Mouse (Mus musculus): ENCODE results near the gene Arhgef18. TPM values are rescaled to one million over a fixed set of nuclear protein-coding genes. Genes with fewer than 3 reads are reported as not detected.

Arhgef18 gene
- polyA plus RNA-seq (2015; fragmentation: Nextera tagmentation; extraction: Ambion mirVana), result 10.0 and 12.0 TPM in 2 replicates

DNA sequence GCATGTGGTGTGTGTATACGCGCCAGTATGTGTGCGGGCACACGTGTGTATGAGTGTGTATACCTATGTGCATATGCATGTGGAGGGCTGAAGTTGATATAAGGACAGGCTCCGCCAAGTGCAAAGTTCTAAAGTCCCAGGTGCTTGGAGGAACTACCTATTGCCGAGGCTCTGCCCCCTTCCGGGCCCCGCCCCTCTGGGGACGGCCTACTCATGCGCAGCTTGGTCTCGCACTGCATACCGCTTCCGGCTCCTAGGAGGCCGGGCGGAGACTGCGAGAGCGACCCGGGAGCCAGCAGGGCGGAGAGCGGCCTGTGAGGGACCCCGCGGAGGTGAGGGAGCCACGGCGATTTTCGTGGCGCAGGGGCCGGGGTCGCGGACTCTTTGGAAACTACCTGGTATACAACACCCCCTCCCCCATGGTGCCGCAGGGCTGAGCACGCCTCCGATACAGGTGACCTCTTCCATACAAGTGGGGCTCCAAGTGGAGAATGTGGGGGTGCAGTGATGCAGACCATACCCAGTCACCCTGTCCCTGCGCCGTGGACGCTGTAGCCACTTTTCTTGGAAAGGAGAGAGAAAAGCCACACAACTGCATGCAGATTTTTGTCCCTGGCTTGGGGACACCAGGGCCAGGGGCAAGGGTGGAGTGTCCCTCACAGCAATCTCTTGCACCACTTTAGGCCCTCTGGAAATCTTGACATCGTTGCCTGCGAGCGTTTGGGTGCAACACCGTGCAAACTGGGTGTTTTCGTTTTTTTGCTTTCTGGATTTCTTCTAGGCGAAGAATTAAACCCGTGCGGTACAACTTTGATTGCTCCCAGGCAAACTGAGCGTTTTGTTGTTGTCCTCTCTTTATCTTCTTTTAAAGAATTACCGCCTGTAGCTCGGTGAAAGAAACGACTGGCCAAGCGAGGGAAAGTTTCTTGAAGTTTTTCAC, at the start of gene Arhgef18:
Gene Arhgef18, plus strand, starts transcription at position 236 of the 940 bp plus-strand sequence.
- Histone ChIP-seq H3K27me3 (0 out of 2 replicates have a peak, but pooled peaks cover 2% of the 10 kb centered on the region), H3K9ac (peak within 1 kb of the TSS; percentile 90), H3K4me3 (peak within 1 kb of the TSS; percentile 83), H3K9me3 (no peaks in the 10 kb centered on the region), H3K4me2 (peak within 1 kb of the TSS; percentile 90), H3K27ac (peak within 1 kb of the TSS; percentile 19; the same call in 1 of the 2 replicates), H3K36me3 (peaks cover 9% of the 10 kb centered on the region), H3K4me1 (replicated peaks) (peaks cover 33% of the 10 kb centered on the region)
- 1% methylated on average over 48 of the region's 48 CpGs for WGBS
- ATAC-seq (ENCODE audit: low FRiP score), result peak; percentile 98

DNA sequence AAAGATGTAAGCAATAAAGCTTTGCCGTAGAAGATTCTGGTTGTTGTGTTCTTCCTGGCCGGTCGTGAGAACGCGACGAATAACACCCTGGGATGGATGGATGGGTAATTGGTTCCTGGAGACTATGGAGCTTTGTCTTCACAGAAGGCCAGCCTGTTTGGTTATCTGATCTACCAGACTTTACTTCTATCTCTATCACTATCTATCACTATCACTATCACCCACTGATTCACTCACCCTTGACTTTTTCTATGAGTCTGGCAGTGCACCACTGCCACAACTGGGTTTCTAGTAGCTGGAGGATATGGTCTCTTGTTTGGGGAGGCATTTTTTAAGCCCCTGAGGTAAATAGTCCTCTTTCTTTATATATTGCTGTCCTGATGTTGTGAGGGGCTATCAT, 47.5 kb upstream of the Arhgef18 start:
- no peak overlapping the region for H3K4me2 ChIP-seq
- 98% methylated on average over 6 of the region's 6 CpGs for WGBS
- ATAC-seq (ENCODE audit: low FRiP score), result no peak
- no peaks in the 10 kb centered on the region for H3K27me3 ChIP-seq
- H3K27ac ChIP-seq, result no peak overlapping the region
- peaks cover 6% of the 10 kb centered on the region; the same call in 1 of the 2 replicates for H3K4me1 ChIP-seq (replicated peaks)
- H3K36me3 ChIP-seq, result no peaks in the 10 kb centered on the region
- H3K9ac ChIP-seq, result no peak overlapping the region
- H3K4me3 ChIP-seq, result no peak overlapping the region
- 0 out of 2 replicates have a peak, but pooled peaks cover 3% of the 10 kb centered on the region for H3K9me3 ChIP-seq

DNA sequence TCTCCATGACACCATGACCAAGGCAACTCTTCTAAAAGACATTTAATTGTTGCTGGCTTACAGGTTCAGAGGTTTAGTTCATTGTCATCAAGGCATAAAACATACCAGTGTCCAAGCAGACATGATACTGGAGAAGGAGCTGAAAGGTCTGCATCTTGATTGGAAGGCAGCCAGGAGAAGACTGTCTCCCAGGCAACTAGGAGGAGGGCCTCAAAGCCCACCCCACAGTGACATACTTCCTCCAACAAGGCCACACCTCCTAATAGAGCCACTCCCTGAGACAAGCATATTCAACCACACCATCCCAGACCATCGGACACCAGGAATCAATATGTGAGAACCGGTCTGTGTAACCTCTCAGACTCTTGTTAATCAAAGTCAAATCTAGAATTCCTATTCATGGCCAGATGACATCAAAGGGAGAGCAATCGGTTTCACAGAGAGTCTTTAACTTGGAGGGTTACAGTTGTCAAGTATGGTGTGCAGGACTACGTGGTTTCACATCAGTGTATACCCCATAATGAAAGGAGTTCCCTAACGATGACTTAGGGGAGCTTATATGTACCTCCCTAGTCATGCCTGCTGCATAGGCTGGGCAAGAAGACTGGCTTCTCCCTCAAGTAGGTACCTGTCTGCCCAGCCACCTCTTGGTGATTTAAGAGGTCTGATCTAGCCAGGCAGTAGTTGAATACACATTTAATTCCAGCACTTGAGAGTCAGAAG, 46.0 kb upstream of the Arhgef18 start:
- no peak for ATAC-seq (ENCODE audit: low FRiP score)
- H3K27ac ChIP-seq, result no peak overlapping the region
- no peak overlapping the region for H3K9ac ChIP-seq
- no peaks in the 10 kb centered on the region for H3K36me3 ChIP-seq
- WGBS, result 89% methylated on average over 5 of the region's 5 CpGs
- H3K4me2 ChIP-seq, result no peak overlapping the region
- H3K27me3 ChIP-seq, result no peaks in the 10 kb centered on the region
- no peak overlapping the region for H3K4me3 ChIP-seq
- 0 out of 2 replicates have a peak, but pooled peaks cover 3% of the 10 kb centered on the region for H3K9me3 ChIP-seq
- peaks cover 6% of the 10 kb centered on the region; the same call in 1 of the 2 replicates for H3K4me1 ChIP-seq (replicated peaks)

DNA sequence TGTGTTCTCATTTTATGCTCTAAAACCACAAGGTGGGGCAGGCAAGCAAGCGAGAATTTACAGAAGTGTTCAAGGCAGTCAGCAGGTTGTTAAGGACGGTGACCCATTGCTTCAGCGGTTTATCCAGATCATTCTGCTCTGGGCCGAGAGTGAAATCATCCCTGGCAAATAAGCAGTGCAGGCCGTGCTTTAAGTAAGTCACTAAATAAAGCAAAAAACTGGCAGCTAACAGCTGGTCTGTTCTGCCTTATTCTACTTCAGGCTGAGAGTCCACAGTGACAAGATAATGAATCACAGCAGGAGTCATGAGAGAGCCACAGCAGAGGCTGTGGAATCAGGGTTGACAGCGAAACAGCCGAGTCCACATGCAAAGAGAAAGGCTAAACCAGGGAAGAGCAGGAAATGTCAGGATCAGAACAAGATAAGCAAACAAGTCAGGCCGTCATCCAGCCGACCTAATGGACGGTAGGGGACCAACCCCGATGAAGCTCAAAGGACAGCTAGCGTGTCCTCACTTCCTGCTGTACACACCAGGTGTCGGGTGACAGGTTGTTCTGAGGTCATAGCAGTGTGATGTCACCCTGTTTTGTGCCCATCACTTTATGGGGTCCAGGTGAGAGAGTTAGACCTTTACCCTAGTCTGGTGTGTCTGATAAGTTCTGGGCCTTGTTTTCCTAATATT, 44.5 kb upstream of the Arhgef18 start:
- Histone ChIP-seq H3K9me3 (0 out of 2 replicates have a peak, but pooled peaks cover 3% of the 10 kb centered on the region), H3K27ac (no peak overlapping the region), H3K9ac (no peak overlapping the region), H3K36me3 (no peaks in the 10 kb centered on the region), H3K4me3 (no peak overlapping the region), H3K4me2 (no peak overlapping the region), H3K27me3 (no peaks in the 10 kb centered on the region), H3K4me1 (replicated peaks) (peaks cover 6% of the 10 kb centered on the region; the same call in 1 of the 2 replicates)
- WGBS, result 50% methylated on average over 13 of the region's 13 CpGs
- ATAC-seq (ENCODE audit: low FRiP score), result no peak

DNA sequence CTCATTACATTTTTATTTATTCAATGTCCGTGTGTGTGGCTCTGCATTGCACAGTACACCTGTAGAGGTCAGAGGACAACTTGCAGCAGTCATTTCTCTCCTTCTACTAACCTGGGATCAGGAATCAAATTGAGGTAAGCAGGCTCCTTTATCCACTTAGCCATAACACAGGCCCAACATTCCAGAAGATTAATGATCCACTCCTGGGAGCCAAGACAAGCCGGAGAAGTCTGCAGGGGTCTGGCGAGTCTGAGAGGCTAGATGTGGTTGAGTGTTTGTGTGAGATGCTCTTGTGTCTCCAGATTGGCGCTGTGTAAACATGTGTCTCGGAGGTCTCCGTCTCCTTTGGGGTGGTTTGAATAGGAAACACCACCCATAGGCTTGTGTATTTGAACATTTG, 42.1 kb upstream of the Arhgef18 start:
- no peak overlapping the region for H3K4me2 ChIP-seq
- no peak overlapping the region for H3K4me3 ChIP-seq
- H3K9ac ChIP-seq, result no peak overlapping the region
- 0 out of 2 replicates have a peak, but pooled peaks cover 3% of the 10 kb centered on the region for H3K9me3 ChIP-seq
- 76% methylated on average over 6 of the region's 6 CpGs for WGBS
- no peaks in the 10 kb centered on the region for H3K27me3 ChIP-seq
- no peak for ATAC-seq (ENCODE audit: low FRiP score)
- H3K4me1 ChIP-seq (replicated peaks), result peaks cover 6% of the 10 kb centered on the region; the same call in 1 of the 2 replicates
- H3K36me3 ChIP-seq, result no peaks in the 10 kb centered on the region
- no peak overlapping the region for H3K27ac ChIP-seq

DNA sequence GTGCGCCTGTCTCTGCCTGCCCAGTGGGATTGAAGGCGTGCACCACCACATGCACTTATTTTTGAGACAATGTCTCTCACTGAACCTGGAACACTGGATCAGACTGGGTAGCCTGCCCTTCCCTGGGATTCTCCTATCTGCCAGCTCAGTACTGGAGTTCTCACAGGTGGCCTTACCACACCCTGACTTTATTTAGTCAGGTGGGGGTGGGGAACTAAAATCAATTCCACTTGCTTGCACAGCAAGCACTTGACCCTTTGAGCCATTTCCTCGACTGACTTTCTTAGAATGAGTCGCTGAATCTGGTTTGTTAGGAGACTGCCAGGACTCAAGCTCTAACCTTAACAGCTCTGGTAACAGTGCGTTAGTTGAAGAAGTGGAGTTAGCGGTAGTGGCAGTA, 40.1 kb upstream of the Arhgef18 start:
- no peak overlapping the region for H3K4me2 ChIP-seq
- no peaks in the 10 kb centered on the region for H3K9me3 ChIP-seq
- H3K9ac ChIP-seq, result no peak overlapping the region
- no peak overlapping the region for H3K4me3 ChIP-seq
- no peak for ATAC-seq (ENCODE audit: low FRiP score)
- no peaks in the 10 kb centered on the region for H3K36me3 ChIP-seq
- peaks cover 6% of the 10 kb centered on the region; the same call in 1 of the 2 replicates for H3K4me1 ChIP-seq (replicated peaks)
- no peaks in the 10 kb centered on the region for H3K27me3 ChIP-seq
- 86% methylated on average over 6 of the region's 6 CpGs for WGBS
- H3K27ac ChIP-seq, result no peak overlapping the region

DNA sequence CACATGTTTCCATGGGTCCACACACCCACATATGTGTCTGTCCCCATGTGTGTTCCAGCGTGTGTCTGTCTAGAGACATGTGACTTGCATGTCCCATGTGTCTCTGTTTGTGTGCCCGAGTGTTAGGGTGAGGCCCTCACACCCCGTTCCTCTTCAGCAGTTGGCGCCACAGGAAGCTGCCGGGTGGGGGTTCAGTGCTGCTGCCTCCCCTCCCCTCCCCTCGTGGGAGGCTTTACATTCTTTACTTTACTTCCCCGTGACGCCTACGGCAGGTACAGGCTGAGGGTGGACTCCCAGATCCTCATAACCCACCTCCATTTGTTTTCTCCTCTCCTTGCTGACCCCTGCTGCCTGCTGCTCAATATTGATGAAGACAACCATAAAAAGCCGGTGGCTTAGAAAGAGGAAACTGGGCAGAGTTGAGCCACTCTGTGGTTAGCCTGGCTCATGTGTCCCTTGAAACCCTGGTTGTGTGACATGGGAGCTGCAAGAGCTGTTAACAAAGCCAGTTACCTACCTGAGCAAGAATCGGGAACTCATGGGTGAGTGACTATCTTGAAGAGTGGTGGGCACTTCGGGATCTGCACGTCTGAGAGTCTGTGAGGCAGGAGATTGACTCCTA, 39.5 kb upstream of the Arhgef18 start, which contains the start of gene A430078G23Rik:
Gene A430078G23Rik, plus strand, starts transcription at position 227 of the 622 bp plus-strand sequence.
- ATAC-seq (ENCODE audit: low FRiP score), result no peak
- Histone ChIP-seq H3K36me3 (no peaks in the 10 kb centered on the region), H3K27me3 (no peaks in the 10 kb centered on the region), H3K4me1 (replicated peaks) (peaks cover 3% of the 10 kb centered on the region; the same call in 1 of the 2 replicates), H3K27ac (no peak within 1 kb of the TSS), H3K9ac (no peak within 1 kb of the TSS), H3K9me3 (no peaks in the 10 kb centered on the region), H3K4me3 (no peak within 1 kb of the TSS), H3K4me2 (no peak within 1 kb of the TSS)
- WGBS, result 84% methylated on average over 13 of the region's 13 CpGs

DNA sequence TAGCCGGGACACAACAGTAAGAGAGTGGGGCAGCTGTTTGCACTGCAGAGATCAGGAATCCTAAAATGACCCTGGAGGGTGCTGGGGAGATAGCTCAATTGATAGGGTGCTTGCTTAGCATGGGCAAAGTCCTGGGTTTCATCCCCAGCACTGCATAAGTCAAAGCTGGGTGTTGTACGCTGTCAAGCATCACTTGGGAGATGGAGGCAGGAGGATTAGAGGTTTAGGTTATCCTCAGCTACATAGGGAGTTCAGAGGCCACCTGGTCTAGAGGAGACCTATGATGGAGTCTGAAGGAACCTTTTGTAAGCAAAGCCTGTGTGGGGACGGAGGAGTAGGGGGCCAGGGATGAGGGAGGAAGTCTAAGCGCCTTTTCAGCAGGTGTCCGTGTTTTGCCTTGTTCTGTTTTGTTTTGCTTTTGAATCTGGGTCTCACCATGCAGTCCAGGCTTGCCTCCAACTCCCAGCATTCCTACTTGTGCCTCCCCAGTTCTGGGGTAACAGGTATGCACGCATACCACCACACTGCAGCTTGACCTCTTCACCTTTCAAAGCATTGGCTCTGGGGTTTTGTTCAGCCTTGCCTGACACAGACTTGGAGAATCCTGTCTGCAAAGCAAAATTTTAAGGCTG, 38.9 kb upstream of the Arhgef18 start:
- Histone ChIP-seq H3K36me3 (no peaks in the 10 kb centered on the region), H3K9me3 (no peaks in the 10 kb centered on the region), H3K27ac (no peak overlapping the region), H3K4me1 (replicated peaks) (no peaks in the 10 kb centered on the region), H3K9ac (no peak overlapping the region), H3K27me3 (no peaks in the 10 kb centered on the region), H3K4me2 (no peak overlapping the region), H3K4me3 (no peak overlapping the region)
- WGBS, result 69% methylated on average over 6 of the region's 6 CpGs
- no peak for ATAC-seq (ENCODE audit: low FRiP score)

DNA sequence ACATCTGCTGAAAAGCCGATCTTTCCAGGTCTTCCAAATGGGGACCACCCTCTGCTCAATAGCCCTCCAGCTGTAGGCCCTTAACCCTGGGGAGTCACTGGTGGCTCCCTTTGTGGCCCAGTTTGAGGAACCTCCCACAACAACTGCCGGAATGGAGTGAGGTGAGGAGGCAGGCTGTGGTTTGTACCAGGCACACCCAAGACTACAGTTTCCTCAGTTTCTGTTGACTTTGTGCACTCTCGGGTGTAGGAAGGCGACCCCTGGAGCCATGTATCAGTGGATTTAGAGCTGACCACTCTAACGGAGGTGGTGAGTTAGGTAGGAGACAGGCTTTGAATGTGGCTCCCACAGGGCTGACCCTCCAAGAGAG, 38.4 kb upstream of the Arhgef18 start:
- no peaks in the 10 kb centered on the region for H3K9me3 ChIP-seq
- ATAC-seq (ENCODE audit: low FRiP score), result no peak
- WGBS, result 73% methylated on average over 5 of the region's 5 CpGs

DNA sequence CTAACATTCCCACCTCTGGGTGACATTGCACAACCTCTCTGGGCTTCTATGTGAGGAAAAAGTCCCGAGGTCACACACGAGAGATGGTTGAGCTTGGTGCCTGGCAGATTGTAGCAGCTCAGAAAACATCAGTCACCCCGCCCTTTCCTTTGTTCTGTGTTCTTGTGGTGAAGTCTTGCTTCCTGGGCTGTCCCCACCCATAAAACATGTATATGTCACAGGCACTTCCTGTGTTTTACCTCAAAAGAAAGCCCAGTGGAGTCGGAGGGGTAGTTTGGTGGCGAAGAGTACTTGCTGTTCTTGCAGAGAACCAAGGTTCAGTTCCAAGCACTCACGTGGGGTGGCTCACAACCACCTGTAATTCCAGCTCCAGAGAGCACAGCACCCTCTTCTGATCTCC, 37.2 kb upstream of the Arhgef18 start:
- no peak overlapping the region for H3K9ac ChIP-seq
- no peak overlapping the region for H3K4me3 ChIP-seq
- H3K4me1 ChIP-seq (replicated peaks), result no peaks in the 10 kb centered on the region
- ATAC-seq (ENCODE audit: low FRiP score), result no peak
- 87% methylated on average over 6 of the region's 6 CpGs for WGBS
- no peak overlapping the region for H3K4me2 ChIP-seq
- H3K36me3 ChIP-seq, result no peaks in the 10 kb centered on the region
- no peaks in the 10 kb centered on the region for H3K9me3 ChIP-seq
- H3K27me3 ChIP-seq, result no peaks in the 10 kb centered on the region
- no peak overlapping the region for H3K27ac ChIP-seq

More for the DNA sequence above, 38.4 kb upstream of the Arhgef18 start:
- H3K4me3 ChIP-seq, result no peak overlapping the region
- no peak overlapping the region for H3K9ac ChIP-seq
- H3K27me3 ChIP-seq, result no peaks in the 10 kb centered on the region
- H3K4me2 ChIP-seq, result no peak overlapping the region
- H3K4me1 ChIP-seq (replicated peaks), result no peaks in the 10 kb centered on the region
- H3K27ac ChIP-seq, result no peak overlapping the region
- no peaks in the 10 kb centered on the region for H3K36me3 ChIP-seq

DNA sequence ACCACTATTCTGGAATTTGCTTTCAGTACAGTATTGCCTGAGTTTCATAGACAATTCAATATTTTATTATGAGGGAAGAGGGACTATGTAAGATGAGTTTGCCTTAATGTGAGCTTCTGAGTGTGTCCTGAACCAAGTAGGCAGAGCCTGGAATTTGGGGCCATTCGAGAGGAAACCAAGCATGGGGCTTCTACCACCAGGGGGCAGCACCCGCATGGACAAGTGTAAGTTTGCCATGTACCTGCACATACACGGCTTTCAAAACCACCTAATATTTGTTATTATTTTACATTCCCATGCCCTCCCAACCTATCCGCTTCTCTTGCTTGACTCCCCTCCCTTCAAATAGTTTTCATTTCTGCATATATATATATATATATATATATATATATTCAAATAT, 34.7 kb upstream of the Arhgef18 start:
- 5% methylated on average over 4 of the region's 4 CpGs for WGBS
- H3K36me3 ChIP-seq, result no peaks in the 10 kb centered on the region
- H3K9me3 ChIP-seq, result no peaks in the 10 kb centered on the region
- no peak overlapping the region for H3K4me3 ChIP-seq
- no peak overlapping the region for H3K9ac ChIP-seq
- no peak overlapping the region for H3K4me2 ChIP-seq
- H3K4me1 ChIP-seq (replicated peaks), result no peaks in the 10 kb centered on the region
- no peak overlapping the region for H3K27ac ChIP-seq
- ATAC-seq (ENCODE audit: low FRiP score), result no peak
- H3K27me3 ChIP-seq, result 0 out of 2 replicates have a peak, but pooled peaks cover 3% of the 10 kb centered on the region
